Mouse (Mus musculus): ENCODE measurements at regions not wholly inside any gene's neighbourhood (a gene's known extent, or its start where the extent isn't known, plus 50 kb on each side); places are given as distances from the start of the nearest gene placed in this dataset.

DNA sequence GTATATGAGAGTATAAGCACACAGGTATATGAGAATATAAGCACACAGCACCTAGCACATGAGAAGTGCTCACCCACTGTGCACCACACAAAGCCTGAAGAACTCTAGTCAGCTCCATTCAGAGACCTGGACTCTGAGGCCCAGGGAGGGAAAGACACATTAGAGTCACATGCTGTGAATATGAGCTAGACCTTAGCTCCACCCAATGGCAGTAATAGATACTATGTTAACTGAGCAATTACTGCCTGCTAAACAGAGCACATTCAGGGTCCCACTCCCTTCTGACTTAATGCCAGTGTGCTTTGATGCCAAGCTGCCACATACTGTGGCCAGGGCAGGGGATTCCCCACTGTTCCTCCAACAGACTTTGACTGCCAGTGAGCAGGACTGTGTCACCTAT is 89.2 kb downstream of the Gm26897 start:
- no peak for ATAC-seq
- Histone ChIP-seq H3K4me2 (ENCODE audit: low read length) (no peak overlapping the region), H3K27ac (ENCODE audit: low read depth, low read length) (no peak overlapping the region), H3K4me1 (ENCODE audit: control insufficient read depth, insufficient read depth, low read length) (no peaks in the 10 kb centered on the region; the same call in 1 of the 2 replicates), H3K9ac (ENCODE audit: low read length) (no peak overlapping the region), H3K36me3 (ENCODE audit: control insufficient read depth, insufficient read depth, low read length) (no peaks in the 10 kb centered on the region), H3K9me3 (replicated peaks; ENCODE audit: control insufficient read depth, low read length) (no peaks in the 10 kb centered on the region), H3K27me3 (replicated peaks; ENCODE audit: control insufficient read depth, insufficient read depth, low read length) (no peaks in the 10 kb centered on the region), H3K4me3 (ENCODE audit: low read depth, low read length) (no peak overlapping the region)
- no peak for DNase-seq (ENCODE audit: low spot score)

DNA sequence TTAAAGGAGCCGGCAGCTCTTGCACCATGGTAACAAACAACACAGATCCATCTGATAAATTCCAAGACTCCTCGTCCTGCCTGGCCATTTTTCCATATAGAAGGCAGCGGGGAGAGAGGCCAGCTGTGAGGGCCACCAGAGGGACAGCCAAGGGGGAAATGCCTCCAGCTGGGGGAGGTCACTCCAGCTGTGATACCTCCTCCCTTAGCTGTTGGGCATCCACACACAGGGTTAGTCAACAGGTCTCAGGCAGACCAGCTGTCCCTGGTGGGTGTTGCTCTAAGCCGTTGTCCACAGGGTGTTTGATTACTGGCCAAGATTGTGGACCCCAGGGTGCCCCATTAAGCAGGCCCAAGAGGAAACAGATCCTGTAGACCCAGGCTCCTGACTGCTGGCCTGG is 89.7 kb downstream of the Gm26897 start:
- Histone ChIP-seq H3K27me3 (replicated peaks; ENCODE audit: control insufficient read depth, insufficient read depth, low read length) (no peaks in the 10 kb centered on the region), H3K4me3 (ENCODE audit: low read depth, low read length) (no peak overlapping the region), H3K9ac (ENCODE audit: low read length) (no peak overlapping the region), H3K4me2 (ENCODE audit: low read length) (no peak overlapping the region), H3K27ac (ENCODE audit: low read depth, low read length) (no peak overlapping the region), H3K4me1 (ENCODE audit: control insufficient read depth, insufficient read depth, low read length) (no peaks in the 10 kb centered on the region; the same call in 1 of the 2 replicates), H3K9me3 (replicated peaks; ENCODE audit: control insufficient read depth, low read length) (no peaks in the 10 kb centered on the region), H3K36me3 (ENCODE audit: control insufficient read depth, insufficient read depth, low read length) (no peaks in the 10 kb centered on the region)
- 25% methylated on average over 4 of the region's 4 CpGs for WGBS
- ATAC-seq (no peak), DNase-seq (ENCODE audit: low spot score) (no peak)

DNA sequence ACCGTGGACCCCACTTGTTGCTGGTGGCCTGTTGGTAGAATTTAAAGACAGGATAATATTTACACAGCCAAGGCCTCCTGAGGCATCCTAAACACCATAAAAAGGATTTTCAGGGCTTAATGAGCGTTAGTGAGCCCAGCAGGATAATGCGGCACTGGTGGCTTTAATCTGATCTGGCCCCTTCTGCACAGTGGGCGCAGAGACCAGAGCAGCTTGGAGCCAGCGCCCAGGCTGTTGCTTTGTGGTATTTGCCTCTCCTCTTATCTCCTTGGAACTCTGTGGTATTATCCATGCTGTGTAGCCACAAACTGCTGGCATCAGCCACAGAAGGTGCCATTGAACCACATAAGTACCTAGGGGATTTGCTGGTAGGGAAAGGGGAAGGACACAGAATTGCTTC is 90.1 kb downstream of the Gm26897 start:
- peak; percentile 20 for DNase-seq (ENCODE audit: low spot score)
- no peaks in the 10 kb centered on the region; the same call in 1 of the 2 replicates for H3K4me1 ChIP-seq (ENCODE audit: control insufficient read depth, insufficient read depth, low read length)
- H3K9me3 ChIP-seq (replicated peaks; ENCODE audit: control insufficient read depth, low read length) = no peaks in the 10 kb centered on the region
- ATAC-seq = no peak
- WGBS = 16% methylated on average over 5 of the region's 5 CpGs
- H3K9ac ChIP-seq (ENCODE audit: low read length) = no peak overlapping the region
- no peak overlapping the region for H3K4me2 ChIP-seq (ENCODE audit: low read length)
- no peaks in the 10 kb centered on the region for H3K36me3 ChIP-seq (ENCODE audit: control insufficient read depth, insufficient read depth, low read length)
- no peaks in the 10 kb centered on the region for H3K27me3 ChIP-seq (replicated peaks; ENCODE audit: control insufficient read depth, insufficient read depth, low read length)
- H3K4me3 ChIP-seq (ENCODE audit: low read depth, low read length) = no peak overlapping the region
- no peak overlapping the region for H3K27ac ChIP-seq (ENCODE audit: low read depth, low read length)

DNA sequence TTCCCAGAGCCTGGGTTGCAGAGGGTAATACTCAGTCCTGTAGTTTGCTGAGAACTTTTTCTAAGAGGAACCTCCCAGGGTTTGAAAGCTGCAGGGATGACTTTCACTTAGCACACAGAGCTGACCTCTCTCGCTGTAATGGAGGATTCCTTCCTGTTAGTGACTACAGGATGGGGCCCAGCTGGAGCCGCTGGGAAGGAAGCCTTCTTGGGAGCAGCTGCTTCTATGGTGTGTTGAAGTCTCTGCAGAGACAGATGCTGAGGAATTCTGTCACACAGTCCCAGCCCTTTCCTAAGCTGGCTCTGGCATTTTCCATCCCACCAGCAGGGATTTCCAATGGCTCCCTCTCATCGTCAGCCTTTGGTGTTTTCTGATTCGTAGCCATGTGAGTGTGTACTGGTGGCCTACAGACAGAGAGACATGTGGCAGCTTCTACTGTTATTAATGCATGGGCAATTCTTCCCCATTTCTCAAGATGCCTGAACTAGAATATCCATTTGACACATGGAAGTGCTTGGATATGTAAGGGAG is 90.9 kb downstream of the Gm26897 start:
- DNase-seq (ENCODE audit: low spot score) = no peak
- no peaks in the 10 kb centered on the region for H3K36me3 ChIP-seq (ENCODE audit: control insufficient read depth, insufficient read depth, low read length)
- H3K4me2 ChIP-seq (ENCODE audit: low read length) = no peak overlapping the region
- no peaks in the 10 kb centered on the region; the same call in 1 of the 2 replicates for H3K4me1 ChIP-seq (ENCODE audit: control insufficient read depth, insufficient read depth, low read length)
- H3K9me3 ChIP-seq (replicated peaks; ENCODE audit: control insufficient read depth, low read length) = no peaks in the 10 kb centered on the region
- H3K27me3 ChIP-seq (replicated peaks; ENCODE audit: control insufficient read depth, insufficient read depth, low read length) = no peaks in the 10 kb centered on the region
- no peak overlapping the region for H3K9ac ChIP-seq (ENCODE audit: low read length)
- 59% methylated on average over 4 of the region's 4 CpGs for whole genome bisulfite sequencing
- H3K4me3 ChIP-seq (ENCODE audit: low read depth, low read length) = no peak overlapping the region
- no peak for ATAC-seq
- H3K27ac ChIP-seq (ENCODE audit: low read depth, low read length) = no peak overlapping the region

DNA sequence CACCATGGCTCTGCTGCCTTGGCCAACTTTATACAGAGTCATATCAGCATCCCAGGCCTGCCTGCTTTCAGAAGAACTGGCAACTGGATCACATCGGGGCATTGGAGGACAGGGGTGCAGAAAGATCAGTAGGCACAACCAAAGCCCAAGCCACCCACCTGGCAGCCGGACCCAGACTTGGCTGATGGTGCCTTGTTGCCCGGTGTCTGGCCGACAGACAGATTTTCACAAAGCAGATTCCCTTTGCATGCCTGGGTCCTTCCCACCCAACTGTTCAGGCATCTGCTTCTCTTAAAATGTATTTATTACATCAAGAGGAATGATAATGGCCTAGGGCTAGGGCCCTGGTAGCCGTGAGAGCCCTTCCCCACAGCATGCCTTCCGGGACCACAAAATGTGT is 96.2 kb downstream of the Gm26897 start:
- 72% methylated on average over 6 of the region's 6 CpGs for WGBS
- Histone ChIP-seq H3K4me2 (ENCODE audit: low read length) (no peak overlapping the region), H3K4me1 (ENCODE audit: control insufficient read depth, insufficient read depth, low read length) (peaks cover 3% of the 10 kb centered on the region; the same call in 1 of the 2 replicates), H3K4me3 (ENCODE audit: low read depth, low read length) (no peak overlapping the region), H3K27ac (ENCODE audit: low read depth, low read length) (peak overlapping the region; percentile 24; the same call in 1 of the 2 replicates), H3K36me3 (ENCODE audit: control insufficient read depth, insufficient read depth, low read length) (no peaks in the 10 kb centered on the region), H3K9ac (ENCODE audit: low read length) (no peak overlapping the region), H3K9me3 (replicated peaks; ENCODE audit: control insufficient read depth, low read length) (no peaks in the 10 kb centered on the region), H3K27me3 (replicated peaks; ENCODE audit: control insufficient read depth, insufficient read depth, low read length) (no peaks in the 10 kb centered on the region)
- DNase-seq (ENCODE audit: low spot score) = peak; percentile 30
- ATAC-seq = no peak

DNA sequence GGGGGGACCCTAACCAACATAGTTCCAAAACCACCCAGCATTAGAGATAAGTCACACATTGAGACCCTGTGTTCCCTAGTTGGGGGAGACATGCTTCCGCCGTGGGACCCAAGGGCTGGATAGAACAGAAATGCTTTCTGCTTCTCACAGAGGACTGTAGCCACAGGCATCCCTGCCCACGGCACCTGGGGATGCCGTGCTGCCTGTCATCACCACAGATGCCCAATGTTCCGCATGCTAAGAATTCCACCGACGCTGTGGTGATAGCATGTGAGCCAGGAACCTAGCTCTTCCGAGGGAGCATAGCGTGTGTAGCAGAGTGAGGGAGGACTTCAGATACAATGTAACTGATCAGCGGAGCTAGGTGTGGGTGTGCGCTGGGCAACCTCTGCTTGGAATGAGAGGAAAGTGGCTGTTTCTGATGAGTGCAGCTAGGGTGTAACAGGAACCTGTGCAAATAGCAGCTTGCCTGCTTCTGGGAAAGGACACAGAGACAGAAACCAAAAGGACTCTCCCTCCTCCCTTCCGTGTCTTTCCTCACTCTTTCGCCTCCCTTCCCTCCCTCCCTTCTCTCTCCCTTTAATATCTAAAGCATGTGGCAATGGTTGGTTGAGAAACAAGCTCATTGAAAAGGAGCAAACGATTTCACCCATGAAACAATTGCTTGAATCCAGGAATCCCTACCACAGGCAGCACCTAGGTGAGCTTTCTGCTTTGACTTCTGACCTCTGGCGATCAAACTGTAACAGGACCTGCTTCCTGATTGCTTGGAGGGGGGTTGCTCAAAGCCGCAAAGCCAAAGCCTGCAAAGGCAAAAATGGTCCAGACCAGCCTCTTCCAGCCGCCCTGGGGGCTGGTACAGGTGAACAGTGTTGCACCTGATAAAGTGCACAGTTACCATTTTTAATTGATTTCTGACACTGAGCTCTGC is 102.3 kb downstream of the Gm26897 start:
- Histone ChIP-seq H3K9me3 (replicated peaks; ENCODE audit: control insufficient read depth, low read length) (no peaks in the 10 kb centered on the region), H3K9ac (ENCODE audit: low read length) (peak overlapping the region; percentile 37; the same call in 1 of the 2 replicates), H3K4me1 (ENCODE audit: control insufficient read depth, insufficient read depth, low read length) (peaks cover 25% of the 10 kb centered on the region), H3K4me2 (ENCODE audit: low read length) (peak overlapping the region; percentile 26), H3K27ac (ENCODE audit: low read depth, low read length) (peak overlapping the region; percentile 90), H3K36me3 (ENCODE audit: control insufficient read depth, insufficient read depth, low read length) (no peaks in the 10 kb centered on the region), H3K4me3 (ENCODE audit: low read depth, low read length) (no peak overlapping the region), H3K27me3 (replicated peaks; ENCODE audit: control insufficient read depth, insufficient read depth, low read length) (no peaks in the 10 kb centered on the region)
- ATAC-seq (peak; percentile 24), DNase-seq (ENCODE audit: low spot score) (peak; percentile 40)
- WGBS = 20% methylated on average over 17 of the region's 17 CpGs

DNA sequence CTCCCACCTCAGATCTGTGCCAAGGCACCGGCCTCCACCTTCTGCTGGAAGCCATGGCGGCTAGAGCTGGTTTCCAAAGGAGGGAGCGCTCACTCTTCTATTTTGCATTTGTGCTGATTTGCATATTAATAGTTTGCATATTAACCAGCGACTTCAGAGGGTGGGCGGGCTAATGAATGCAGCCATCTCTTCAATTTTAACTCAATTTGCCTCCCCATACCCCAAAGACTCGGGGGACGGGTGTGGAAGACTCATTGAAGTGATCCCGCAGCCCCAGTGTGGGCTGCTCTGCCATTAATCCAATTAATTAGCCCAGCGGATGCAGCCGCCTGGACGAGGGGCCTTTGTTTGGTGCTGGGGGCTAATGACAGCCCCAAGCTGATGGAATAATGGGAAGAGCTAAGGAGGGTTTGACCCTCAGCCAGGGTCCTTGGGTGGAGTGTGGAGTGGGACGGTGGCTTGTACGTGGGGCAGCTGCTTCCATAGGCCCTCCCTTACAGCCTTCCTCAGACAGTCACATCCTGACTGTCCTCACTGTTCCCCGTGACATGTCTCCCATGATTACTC is 103.0 kb downstream of the Gm26897 start:
- WGBS = under 1% methylated on average over 14 of the region's 14 CpGs
- ATAC-seq = peak; percentile 92
- Histone ChIP-seq H3K27ac (ENCODE audit: low read depth, low read length) (peak overlapping the region; percentile 90), H3K9ac (ENCODE audit: low read length) (peak overlapping the region; percentile 25; the same call in 1 of the 2 replicates), H3K36me3 (ENCODE audit: control insufficient read depth, insufficient read depth, low read length) (no peaks in the 10 kb centered on the region), H3K27me3 (replicated peaks; ENCODE audit: control insufficient read depth, insufficient read depth, low read length) (no peaks in the 10 kb centered on the region), H3K9me3 (replicated peaks; ENCODE audit: control insufficient read depth, low read length) (no peaks in the 10 kb centered on the region), H3K4me2 (ENCODE audit: low read length) (peak overlapping the region; percentile 26), H3K4me1 (ENCODE audit: control insufficient read depth, insufficient read depth, low read length) (peaks cover 26% of the 10 kb centered on the region), H3K4me3 (ENCODE audit: low read depth, low read length) (no peak overlapping the region)
- peak; percentile 94 for DNase-seq (ENCODE audit: low spot score)

DNA sequence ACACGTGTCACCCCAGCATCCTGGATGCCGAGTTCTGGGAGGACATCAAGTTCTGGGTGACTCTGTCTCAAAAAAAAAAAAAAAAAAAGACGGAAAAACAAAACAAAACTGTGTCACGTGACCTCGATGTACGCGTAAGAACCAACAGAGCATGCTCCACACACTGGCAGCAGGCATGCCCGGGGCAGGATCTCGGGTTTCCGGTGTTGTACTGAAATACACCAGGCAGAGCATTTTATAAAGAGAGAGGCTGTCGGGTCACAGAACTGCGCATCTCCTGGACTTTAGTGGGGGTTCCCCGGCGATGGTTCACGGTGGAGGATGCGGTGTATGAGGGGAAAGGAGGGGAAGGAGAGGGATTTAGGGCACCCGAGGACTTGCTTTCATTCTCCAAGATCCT is 108.7 kb downstream of the Gm26897 start:
- Histone ChIP-seq H3K27me3 (replicated peaks; ENCODE audit: control insufficient read depth, insufficient read depth, low read length) (no peaks in the 10 kb centered on the region), H3K4me1 (ENCODE audit: control insufficient read depth, insufficient read depth, low read length) (peaks cover 27% of the 10 kb centered on the region), H3K4me2 (ENCODE audit: low read length) (peak overlapping the region; percentile 32; the same call in 1 of the 2 replicates), H3K36me3 (ENCODE audit: control insufficient read depth, insufficient read depth, low read length) (no peaks in the 10 kb centered on the region), H3K4me3 (ENCODE audit: low read depth, low read length) (no peak overlapping the region), H3K27ac (ENCODE audit: low read depth, low read length) (peak overlapping the region; percentile 94), H3K9me3 (replicated peaks; ENCODE audit: control insufficient read depth, low read length) (no peaks in the 10 kb centered on the region), H3K9ac (ENCODE audit: low read length) (0 out of 2 replicates have a peak overlapping the region, but pooled peaks have one; percentile 37)
- WGBS = 35% methylated on average over 17 of the region's 17 CpGs
- DNase-seq (ENCODE audit: low spot score) = peak; percentile 60
- no peak for ATAC-seq
